In genomic region chr3:108792420-108792819, GRCm38 (mm10) we compare ENCODE assay signal across 19 mouse cellular contexts. TPM values are rescaled to one million over a fixed set of nuclear protein-coding genes. Genes with fewer than 3 reads are reported as not detected.
"Had no signal": no experiment of that assay in that cellular context is flagged by ENCODE, and none has a peak within 500 bp of the region (broad histone marks: within the 10 kb centered on the region; RNA-seq: fewer than 3 reads in every experiment).

No protein-coding gene starts in this region.

- H3K27me3 ChIP-seq: kidney, embryonic 15.5 days; limb, embryonic 12.5 days; liver, embryonic 13.5 days had no signal

- H3K4me3 ChIP-seq: kidney, embryonic 15.5 days; left cerebral cortex, adult 2 months; limb, embryonic 12.5 days; liver, embryonic 13.5 days had no signal

- H3K9ac ChIP-seq: kidney, embryonic 15.5 days; limb, embryonic 12.5 days; liver, embryonic 13.5 days had no signal

- DNase-seq: kidney, postnatal 10 days; kidney, postnatal 36 days; layer of hippocampus, postnatal 36 days; liver, embryonic 13.5 days; lung, adult 2 months; lung, postnatal 14 days; lung, postnatal 4 days; midbrain, embryonic 14.5 days; thymus, adult 18-20 months; thymus, postnatal 4 days had no signal

- H3K27ac ChIP-seq: kidney, embryonic 15.5 days; left cerebral cortex, adult 2 months; liver, embryonic 13.5 days had no signal

- H3K4me2 ChIP-seq: kidney, embryonic 15.5 days; limb, embryonic 12.5 days; liver, embryonic 13.5 days; midbrain, embryonic 11.5 days had no signal

- H3K9me3 ChIP-seq: kidney, embryonic 15.5 days; limb, embryonic 12.5 days; liver, embryonic 13.5 days had no signal

RNA-seq across cellular contexts. Expression of gene Aknad1, which starts 53.0 kb away (rescaled TPM):
- polyA plus RNA-seq: liver, adult 2 months; lung, embryonic 16.5 days; midbrain, embryonic 11.5 days; midbrain, embryonic 14.5 days; midbrain, postnatal 0 days; neural tube, embryonic 14.5 days; small intestine, adult 2 months had no signal
